Mouse (Mus musculus): ENCODE measurements around the gene Tas2r140. TPM values are rescaled to one million over a fixed set of nuclear protein-coding genes. Genes with fewer than 3 reads are reported as not detected.

The Tas2r140 gene
- total RNA-seq (2017): 0.32 TPM in 1 of 3 replicates, not detected in the others

- ATAC-seq (replicated peaks; ENCODE audit: insufficient number of reproducible peaks, low FRiP score, low TSS enrichment, poor library complexity, severe bottlenecking): no peak
Measured at GRCm38 (mm10) chr6:133055716-133056115, at the start of gene Tas2r140. Gene Tas2r140, minus strand, starts transcription at chr6:133055816.

GRCm38 (mm10) chr6:133104609-133104921, 48.9 kb upstream of the Tas2r140 start, which contains the start of gene Smim10l1:
Gene Smim10l1, plus strand, starts transcription at chr6:133104909.
- no peak for ATAC-seq (replicated peaks; ENCODE audit: insufficient number of reproducible peaks, low FRiP score, low TSS enrichment, poor library complexity, severe bottlenecking)

DNA sequence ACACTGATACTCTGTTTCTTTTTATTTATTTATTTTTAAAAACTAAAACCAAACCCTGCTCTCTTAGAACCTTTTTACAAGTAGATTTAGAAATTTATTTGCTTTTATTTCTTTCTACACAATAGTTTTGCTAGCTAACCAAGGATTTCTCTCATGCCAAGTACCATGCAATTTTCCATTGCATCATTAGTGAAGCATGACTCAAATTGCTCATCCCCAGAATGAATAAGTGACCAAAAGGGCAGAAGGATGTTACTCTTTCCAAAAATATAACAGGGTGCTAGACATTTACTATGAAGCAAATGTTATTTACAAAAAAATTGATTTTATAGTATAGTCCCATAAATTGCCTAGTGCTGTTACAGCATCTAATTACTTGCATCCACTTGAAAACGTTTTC, 46.8 kb upstream of the Tas2r140 start:
- ATAC-seq (replicated peaks; ENCODE audit: insufficient number of reproducible peaks, low FRiP score, low TSS enrichment, poor library complexity, severe bottlenecking): no peak

- no peak for ATAC-seq (replicated peaks; ENCODE audit: insufficient number of reproducible peaks, low FRiP score, low TSS enrichment, poor library complexity, severe bottlenecking)
Measured at GRCm38 (mm10) chr6:133092226-133092625, 36.6 kb upstream of the Tas2r140 start.

DNA sequence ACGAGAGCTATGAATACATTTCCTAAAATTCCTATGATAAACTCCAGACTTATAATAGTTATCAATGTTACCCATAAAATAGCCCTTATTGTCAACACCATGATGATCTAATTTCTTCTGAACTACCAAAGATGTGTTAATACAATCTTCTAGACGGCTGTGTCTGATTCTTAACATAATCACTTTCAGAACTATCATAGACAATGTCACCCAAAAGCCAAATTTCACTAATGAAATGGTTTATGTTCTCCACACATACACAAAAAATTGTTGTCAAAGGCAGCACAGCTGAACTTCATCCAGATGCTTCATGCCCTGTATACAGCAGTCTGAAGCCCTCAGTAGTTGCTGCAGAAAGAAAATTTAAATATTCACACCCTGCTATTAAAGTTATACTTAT, 18.6 kb downstream of the Tas2r140 start, which contains the start of gene Tas2r103:
Tas2r103 (minus strand) TSS at position 101 of the 400 bp plus-strand sequence.
- ATAC-seq (replicated peaks; ENCODE audit: insufficient number of reproducible peaks, low FRiP score, low TSS enrichment, poor library complexity, severe bottlenecking): no peak

Other genes starting within 250 kb of the Tas2r140 start
- gene Tas2r123, start 208.7 kb downstream of the Tas2r140 start, total RNA-seq (2017): not detected in 3 replicates
- gene Tas2r116, start 200.4 kb downstream of the Tas2r140 start, total RNA-seq (2017): not detected in 3 replicates
- not detected in 3 replicates for gene Tas2r110, start 187.8 kb downstream of the Tas2r140 start, total RNA-seq (2017)
- gene Tas2r113, start 162.8 kb downstream of the Tas2r140 start, total RNA-seq (2017): not detected in 3 replicates
- gene Tas2r125, start 146.2 kb downstream of the Tas2r140 start, total RNA-seq (2017): not detected in 3 replicates
- gene Tas2r129, start 104.7 kb downstream of the Tas2r140 start, total RNA-seq (2017): not detected in 3 replicates
- gene Tas2r131, start 97.9 kb downstream of the Tas2r140 start, total RNA-seq (2017): not detected in 3 replicates
- not detected in 3 replicates for gene Tas2r109, start 74.9 kb downstream of the Tas2r140 start, total RNA-seq (2017)
- not detected in 3 replicates for gene Tas2r103, start 18.7 kb downstream of the Tas2r140 start, total RNA-seq (2017)
- 33.4 to 57.3 TPM (median 44.8 TPM) in 3 replicates for gene Smim10l1, start 49.1 kb upstream of the Tas2r140 start, total RNA-seq (2017)
- not detected in 3 replicates for gene 5530400C23Rik, start 236.4 kb upstream of the Tas2r140 start, total RNA-seq (2017)